Mouse (Mus musculus): ENCODE measurements around the gene Gm3095.
"Not testable (repeated sequence)": the region's sequence is repeated elsewhere in the genome, so short reads cannot be mapped to it uniquely, and the experiment has no call there.

Gene Gm3095

GRCm38 (mm10) chr14:3963247-3963646, at the start of gene Gm3095:
Gm3095 (plus strand) TSS chr14:3963547.
- not testable (repeated sequence) for DNase-seq (ENCODE audit: low read depth, low spot score)

- not testable (repeated sequence) for DNase-seq (ENCODE audit: low read depth, low spot score)
These were observed 31.9 kb upstream of the Gm3095 start, which contains the start of gene Gm3029 for GRCm38 (mm10) chr14:3931456-3931855. Gm3029 (plus strand) TSS chr14:3931756.

GRCm38 (mm10) chr14:3998094-3998493, 34.7 kb downstream of the Gm3095 start, which contains the start of gene Gm3099:
Gm3099 (plus strand) TSS chr14:3998394.
- DNase-seq (ENCODE audit: low read depth, low spot score): not testable (repeated sequence)
